Mouse (Mus musculus): ENCODE results near the gene Nup93. TPM values are rescaled to one million over a fixed set of nuclear protein-coding genes. Genes with fewer than 3 reads are reported as not detected.
A peak's percentile ranks its signal among the peaks of the same experiment; 100 is the strongest.
"Not testable (repeated sequence)": the region's sequence is repeated elsewhere in the genome, so short reads cannot be mapped to it uniquely, and the experiment has no call there.

The Nup93 gene
- 10 to 100 TPM; 27.6 to 28.3 TPM for total RNA-seq (2021)

GRCm38 (mm10) chr8:94214252-94215173 lies at the start of gene Nup93:
Gene Nup93, plus strand, starts transcription at chr8:94214564.
- DNase-seq, result peak; percentile 99
- intact Hi-C loops (cut with DNase I), result no loop called here

- DNase-seq; intact Hi-C loops (cut with DNase I): not testable (repeated sequence)
These were observed 48.6 kb upstream of the Nup93 start for GRCm38 (mm10) chr8:94165772-94166171.

- intact Hi-C loops (cut with DNase I), result loop anchor here (1.0 kb wide), 2 partner anchors 19 to 32 kb away; no protein-coding TSS in a partner anchor
- DNase-seq, result peak; percentile 91 to 95
These were observed 47.1 kb upstream of the Nup93 start for GRCm38 (mm10) chr8:94167244-94167643.

- no peak for DNase-seq
- intact Hi-C loops (cut with DNase I), result no loop called here
These were observed 44.8 kb upstream of the Nup93 start for GRCm38 (mm10) chr8:94169547-94169946.

GRCm38 (mm10) chr8:94171321-94171755 lies 43.0 kb upstream of the Nup93 start:
- DNase-seq, result peak; percentile 46 to 51
- intact Hi-C loops (cut with DNase I), result no loop called here

GRCm38 (mm10) chr8:94172075-94172808 lies 42.1 kb upstream of the Nup93 start, which contains the start of gene Mt2:
Gene Mt2, plus strand, starts transcription at chr8:94172664.
- DNase-seq, result peak; percentile 73 to 81
- intact Hi-C loops (cut with DNase I), result no loop called here

GRCm38 (mm10) chr8:94172809-94173732 lies 41.3 kb upstream of the Nup93 start:
- DNase-seq, result peak in 1 of 2 experiments; percentile 37
- intact Hi-C loops (cut with DNase I), result no loop called here

- intact Hi-C loops (cut with DNase I), result no loop called here
- no peak for DNase-seq
These were observed 40.4 kb upstream of the Nup93 start for GRCm38 (mm10) chr8:94173848-94174403.

- DNase-seq, result no peak
- intact Hi-C loops (cut with DNase I), result no loop called here
These were observed 39.6 kb upstream of the Nup93 start for GRCm38 (mm10) chr8:94174619-94175213.

- DNase-seq, result no peak
- intact Hi-C loops (cut with DNase I), result no loop called here
These were observed 36.5 kb upstream of the Nup93 start for GRCm38 (mm10) chr8:94177716-94178390.

- intact Hi-C loops (cut with DNase I), result no loop called here
- DNase-seq, result peak; percentile 93 to 94
These were observed 35.3 kb upstream of the Nup93 start, which contains the start of gene Mt1 for GRCm38 (mm10) chr8:94178857-94179712. Gene Mt1, plus strand, starts transcription at chr8:94179082.

GRCm38 (mm10) chr8:94179713-94180560 lies 34.4 kb upstream of the Nup93 start:
- peak; percentile 37 to 41 for DNase-seq
- intact Hi-C loops (cut with DNase I), result no loop called here

- DNase-seq, result no peak
- intact Hi-C loops (cut with DNase I), result no loop called here
These were observed 33.8 kb upstream of the Nup93 start for GRCm38 (mm10) chr8:94180561-94180908.

GRCm38 (mm10) chr8:94182055-94182929 lies 32.1 kb upstream of the Nup93 start:
- intact Hi-C loops (cut with DNase I), result no loop called here
- DNase-seq, result no peak

GRCm38 (mm10) chr8:94183117-94183516 lies 31.2 kb upstream of the Nup93 start:
- intact Hi-C loops (cut with DNase I), result no loop called here

GRCm38 (mm10) chr8:94184357-94184843 lies 30.0 kb upstream of the Nup93 start:
- intact Hi-C loops (cut with DNase I), result no loop called here
- no peak for DNase-seq

More at GRCm38 (mm10) chr8:94183117-94183516, 31.2 kb upstream of the Nup93 start:
- peak; percentile 83 to 85 for DNase-seq

Data from heart, postnatal 10 days (tissue).